Mouse (Mus musculus) adipocyte (in vitro differentiated cells): ENCODE measurements around the gene Chp2.
"Not testable (repeated sequence)": the region's sequence is repeated elsewhere in the genome, so short reads cannot be mapped to it uniquely, and the experiment has no call there.

Experiments
- DNase-seq: peaks from one replicate; pipeline ENCODE4 v3.0.0-alpha.2; 2016; ENCODE audit warnings: low spot score

The Chp2 gene

GRCm38 (mm10) chr7:122242744-122243143 is 23.4 kb downstream of the Chp2 start:
- not testable (repeated sequence) for DNase-seq

- no peak for DNase-seq
Measured at GRCm38 (mm10) chr7:122244166-122244565, 24.9 kb downstream of the Chp2 start.

GRCm38 (mm10) chr7:122244584-122244983 is 25.3 kb downstream of the Chp2 start:
- no peak for DNase-seq

GRCm38 (mm10) chr7:122245976-122246375 is 26.7 kb downstream of the Chp2 start:
- DNase-seq: no peak

GRCm38 (mm10) chr7:122247254-122247864 is 28.1 kb downstream of the Chp2 start:
- DNase-seq: no peak

- no peak for DNase-seq
Measured at GRCm38 (mm10) chr7:122249321-122249821, 30.1 kb downstream of the Chp2 start.

GRCm38 (mm10) chr7:122251197-122252011 is 32.1 kb downstream of the Chp2 start:
- DNase-seq: peak; percentile 53

GRCm38 (mm10) chr7:122256722-122257121 is 37.4 kb downstream of the Chp2 start:
- no peak for DNase-seq

- DNase-seq: no peak
Measured at GRCm38 (mm10) chr7:122258521-122258920, 39.2 kb downstream of the Chp2 start.

GRCm38 (mm10) chr7:122260055-122260602 is 40.8 kb downstream of the Chp2 start:
- DNase-seq: no peak

GRCm38 (mm10) chr7:122268983-122269486 is 49.7 kb downstream of the Chp2 start:
- DNase-seq: no peak

GRCm38 (mm10) chr7:122272334-122272733 is 53.0 kb downstream of the Chp2 start:
- DNase-seq: no peak
